Mouse (Mus musculus) intestine, postnatal 0 days (tissue): Measurements from ENCODE around the gene Ccdc158. TPM values are rescaled to one million over a fixed set of nuclear protein-coding genes. Genes with fewer than 3 reads are reported as not detected.

Source experiments
- ATAC-seq: fragments of 200-750 bp; cut with Nextera tagmentation; 2 replicates; pipeline ENCODE4 v1.8.0; 2017; ENCODE audit warnings: mild to moderate bottlenecking, moderate TSS enrichment, moderate library complexity
- H3K27ac ChIP-seq: fragments of 300-500 bp; sonication (generic); 2 replicates; pipeline ENCODE4 v1.5.1; 2014; ENCODE audit warnings: mild to moderate bottlenecking, low read depth, low read length, moderate library complexity
- H3K27me3 ChIP-seq: fragments of 300-500 bp; sonication (generic); replicated peaks from 2 replicates; pipeline ENCODE4 v1.6.1; 2014; ENCODE audit warnings: low read length, mixed read lengths; ENCODE audit not compliant: control insufficient read depth, insufficient read depth
- H3K36me3 ChIP-seq: fragments of 300-500 bp; sonication (generic); 2 replicates; pipeline ENCODE4 v1.6.1; 2014; ENCODE audit warnings: mild to moderate bottlenecking, moderate library complexity; ENCODE audit not compliant: control insufficient read depth, insufficient read depth
- H3K4me1 ChIP-seq: fragments of 300-500 bp; sonication (generic); replicated peaks from 2 replicates; pipeline ENCODE4 v1.6.1; 2014; ENCODE audit warnings: antibody characterized with exemption, low read length, mixed read lengths; ENCODE audit not compliant: control insufficient read depth, insufficient read depth
- H3K4me2 ChIP-seq: fragments of 300-500 bp; sonication (generic); replicated peaks from 2 replicates; pipeline ENCODE4 v1.6.1; 2014; ENCODE audit warnings: low read depth, mild to moderate bottlenecking, moderate library complexity
- H3K4me3 ChIP-seq: fragments of 300-500 bp; sonication (generic); 2 replicates; pipeline ENCODE4 v1.5.1; 2014; ENCODE audit warnings: low read depth, low read length
- H3K9ac ChIP-seq: fragments of 300-500 bp; sonication (generic); 2 replicates; pipeline ENCODE4 v1.6.1; 2014; ENCODE audit warnings: mild to moderate bottlenecking, low read depth, low read length
- H3K9me3 ChIP-seq: fragments of 300-500 bp; sonication (generic); 2 replicates; pipeline ENCODE4 v1.6.1; 2016; ENCODE audit warnings: mixed run types; ENCODE audit not compliant: control insufficient read depth
- CTCF ChIP-seq: sonication (generic); IDR thresholded peaks from 2 replicates; pipeline ENCODE4 v1.5.1; 2016; ENCODE audit warnings: low read depth, mild to moderate bottlenecking, control low read depth, antibody characterized with exemption, moderate library complexity
- WGBS: fragments of 180-500 bp; shearing (Covaris S2); extraction: QIAGEN DNeasy Blood & Tissue Kit; methylation state at CpG from one replicate; pipeline ENCODE4 v1.1.7; 2014; 5-methylcytosine and 5-hydroxymethylcytosine counted together
- polyA plus RNA-seq: library from polyadenylated mRNA; unstranded; fragments of >200 nt; fragmentation: Nextera tagmentation; extraction: Ambion mirVana; gene quantifications from 2 replicates; pipeline ENCODE4 v1.2.1, GENCODE M21; 2015

Ccdc158 gene
- polyA plus RNA-seq, 1 experiment from 2014 or later, result 0.29 TPM

GRCm38 (mm10) chr5:92701750-92702149 lies 26.7 kb upstream of the Ccdc158 start:
- no peak for ATAC-seq
- TF ChIP-seq CTCF, result no peak
- H3K27me3 ChIP-seq, result no peaks in the 10 kb centered on the region; the same call in 1 of the 2 replicates
- H3K4me1 ChIP-seq, result no peaks in the 10 kb centered on the region
- no peaks in the 10 kb centered on the region for H3K36me3 ChIP-seq
- H3K27ac ChIP-seq, result no peak overlapping the region
- WGBS, result 50% methylated on average over 11 of the region's 11 CpGs
- no peak overlapping the region for H3K9ac ChIP-seq
- no peak overlapping the region for H3K4me3 ChIP-seq
- no peaks in the 10 kb centered on the region for H3K9me3 ChIP-seq
- H3K4me2 ChIP-seq, result no peak overlapping the region

GRCm38 (mm10) chr5:92698837-92699529 lies 23.9 kb upstream of the Ccdc158 start:
- 31% methylated on average over 17 of the region's 17 CpGs for WGBS
- no peak overlapping the region for H3K27ac ChIP-seq
- no peaks in the 10 kb centered on the region; the same call in 1 of the 2 replicates for H3K27me3 ChIP-seq
- TF ChIP-seq CTCF, result no peak
- no peak overlapping the region for H3K9ac ChIP-seq
- no peak for ATAC-seq
- H3K36me3 ChIP-seq, result no peaks in the 10 kb centered on the region
- H3K4me1 ChIP-seq, result no peaks in the 10 kb centered on the region
- no peaks in the 10 kb centered on the region for H3K9me3 ChIP-seq
- H3K4me3 ChIP-seq, result no peak overlapping the region
- 0 out of 2 replicates have a peak overlapping the region, but pooled peaks have one; percentile 9 for H3K4me2 ChIP-seq

- ATAC-seq, result no peak
- Histone ChIP-seq H3K36me3 (no peaks in the 10 kb centered on the region), H3K4me3 (no peak overlapping the region), H3K9me3 (no peaks in the 10 kb centered on the region), H3K4me2 (peak overlapping the region; percentile 35), H3K27me3 (no peaks in the 10 kb centered on the region; the same call in 1 of the 2 replicates), H3K27ac (no peak overlapping the region), H3K9ac (no peak overlapping the region), H3K4me1 (no peaks in the 10 kb centered on the region)
- no peak for TF ChIP-seq CTCF
- WGBS, result 7% methylated on average over 15 of the region's 15 CpGs
Measured at GRCm38 (mm10) chr5:92698131-92698836, 23.2 kb upstream of the Ccdc158 start.

GRCm38 (mm10) chr5:92694316-92694995 lies 19.4 kb upstream of the Ccdc158 start:
- no peaks in the 10 kb centered on the region for H3K36me3 ChIP-seq
- no peak for TF ChIP-seq CTCF
- H3K27me3 ChIP-seq, result no peaks in the 10 kb centered on the region; the same call in 1 of the 2 replicates
- no peak overlapping the region for H3K4me2 ChIP-seq
- WGBS, result 66% methylated on average over 10 of the region's 10 CpGs
- no peaks in the 10 kb centered on the region for H3K4me1 ChIP-seq
- H3K27ac ChIP-seq, result no peak overlapping the region; the same call in 1 of the 2 replicates
- no peaks in the 10 kb centered on the region for H3K9me3 ChIP-seq
- H3K4me3 ChIP-seq, result no peak overlapping the region
- no peak for ATAC-seq
- H3K9ac ChIP-seq, result no peak overlapping the region

- Histone ChIP-seq H3K4me3 (no peak overlapping the region), H3K9me3 (no peaks in the 10 kb centered on the region), H3K4me1 (no peaks in the 10 kb centered on the region), H3K36me3 (no peaks in the 10 kb centered on the region), H3K27ac (no peak overlapping the region), H3K27me3 (no peaks in the 10 kb centered on the region), H3K4me2 (no peak overlapping the region), H3K9ac (no peak overlapping the region)
- 91% methylated on average over 3 of the region's 3 CpGs for WGBS
- peak; percentile 23; the same call in 1 of the 2 replicates for TF ChIP-seq CTCF
- no peak for ATAC-seq
Measured at GRCm38 (mm10) chr5:92693744-92694143, 18.7 kb upstream of the Ccdc158 start.

- no peak for ATAC-seq
- no peak for TF ChIP-seq CTCF
- WGBS, result 63% methylated on average over 16 of the region's 16 CpGs
- Histone ChIP-seq H3K9ac (no peak overlapping the region), H3K4me1 (no peaks in the 10 kb centered on the region), H3K4me2 (no peak overlapping the region), H3K4me3 (no peak overlapping the region), H3K9me3 (no peaks in the 10 kb centered on the region), H3K27ac (no peak overlapping the region), H3K36me3 (no peaks in the 10 kb centered on the region), H3K27me3 (no peaks in the 10 kb centered on the region)
Measured at GRCm38 (mm10) chr5:92692206-92693007, 17.3 kb upstream of the Ccdc158 start.
